Mouse (Mus musculus) kidney, adult 8-10 months (tissue): ENCODE data around the gene Slc48a1.

Experiments used
- DNase-seq, 2 experiments: peaks; one replicate each; pipeline ENCODE4 v3.0.0; 2022

Gene Slc48a1

GRCm38 (mm10) chr15:97828901-97829338 lies 50.6 kb downstream of the Slc48a1 start:
- DNase-seq, result no peak

- no peak for DNase-seq
Observed at GRCm38 (mm10) chr15:97829432-97829831, 51.1 kb downstream of the Slc48a1 start.

- no peak for DNase-seq
Observed at GRCm38 (mm10) chr15:97830253-97830787, 52.0 kb downstream of the Slc48a1 start.

GRCm38 (mm10) chr15:97830788-97831241 lies 52.5 kb downstream of the Slc48a1 start:
- peak; percentile 68 to 69 for DNase-seq

GRCm38 (mm10) chr15:97831242-97831986 lies 53.1 kb downstream of the Slc48a1 start:
- peak; percentile 50 to 64 for DNase-seq

- peak in 1 of 2 experiments; percentile 67 for DNase-seq
Observed at GRCm38 (mm10) chr15:97831987-97832640, 53.8 kb downstream of the Slc48a1 start.

GRCm38 (mm10) chr15:97832764-97833479 lies 54.6 kb downstream of the Slc48a1 start:
- no peak for DNase-seq

GRCm38 (mm10) chr15:97836153-97836893 lies 58.0 kb downstream of the Slc48a1 start:
- no peak for DNase-seq

- DNase-seq, result no peak
Observed at GRCm38 (mm10) chr15:97836894-97837247, 58.6 kb downstream of the Slc48a1 start.

- DNase-seq, result peak in 1 of 2 experiments; percentile 54
Observed at GRCm38 (mm10) chr15:97837491-97838061, 59.3 kb downstream of the Slc48a1 start.

- peak in 1 of 2 experiments; percentile 51 for DNase-seq
Observed at GRCm38 (mm10) chr15:97838395-97838794, 60.1 kb downstream of the Slc48a1 start.

- DNase-seq, result no peak
Observed at GRCm38 (mm10) chr15:97839012-97839411, 60.7 kb downstream of the Slc48a1 start.

- no peak for DNase-seq
Observed at GRCm38 (mm10) chr15:97839473-97839872, 61.2 kb downstream of the Slc48a1 start.

GRCm38 (mm10) chr15:97839991-97840455 lies 61.7 kb downstream of the Slc48a1 start:
- peak; percentile 87 to 90 for DNase-seq

GRCm38 (mm10) chr15:97840781-97841180 lies 62.5 kb downstream of the Slc48a1 start:
- DNase-seq, result no peak

- DNase-seq, result no peak
Observed at GRCm38 (mm10) chr15:97841383-97841782, 63.1 kb downstream of the Slc48a1 start.

GRCm38 (mm10) chr15:97842058-97842457 lies 63.7 kb downstream of the Slc48a1 start:
- DNase-seq, result no peak
